Mouse (Mus musculus) intestine, embryonic 15.5 days (tissue): Measurements from ENCODE around the gene Rasa3. TPM values are rescaled to one million over a fixed set of nuclear protein-coding genes. Genes with fewer than 3 reads are reported as not detected.
A peak's percentile ranks its signal among the peaks of the same experiment; 100 is the strongest.

ENCODE experiments used
- ATAC-seq: fragments of 200-750 bp; cut with Nextera tagmentation; 2 replicates; pipeline ENCODE4 v1.8.0; 2017; ENCODE audit warnings: moderate TSS enrichment, moderate library complexity
- H3K27ac ChIP-seq: fragments of 300-500 bp; sonication (generic); 2 replicates; pipeline ENCODE4 v1.5.1; 2015; ENCODE audit warnings: mild to moderate bottlenecking, inconsistent platforms
- H3K27me3 ChIP-seq: fragments of 300-500 bp; sonication (generic); replicated peaks from 2 replicates; pipeline ENCODE4 v1.6.1; 2015; ENCODE audit warnings: inconsistent platforms
- H3K36me3 ChIP-seq: fragments of 300-500 bp; sonication (generic); 2 replicates; pipeline ENCODE4 v1.6.1; 2015; ENCODE audit warnings: inconsistent platforms
- H3K4me1 ChIP-seq: fragments of 300-500 bp; sonication (generic); replicated peaks from 2 replicates; pipeline ENCODE4 v1.6.1; 2015; ENCODE audit warnings: inconsistent platforms
- H3K4me2 ChIP-seq: fragments of 300-500 bp; sonication (generic); replicated peaks from 2 replicates; pipeline ENCODE4 v1.6.1; 2015; ENCODE audit warnings: mild to moderate bottlenecking, inconsistent platforms
- H3K4me3 ChIP-seq: fragments of 300-500 bp; sonication (generic); replicated peaks from 2 replicates; pipeline ENCODE4 v1.5.1; 2015; ENCODE audit warnings: inconsistent platforms
- H3K9ac ChIP-seq: fragments of 300-500 bp; sonication (generic); 2 replicates; pipeline ENCODE4 v1.6.1; 2015; ENCODE audit warnings: inconsistent platforms
- H3K9me3 ChIP-seq: fragments of 300-500 bp; sonication (generic); 2 replicates; pipeline ENCODE4 v1.6.1; 2016; ENCODE audit warnings: inconsistent platforms
- WGBS: fragments of 180-500 bp; shearing (Covaris S2); methylation state at CpG from one replicate; pipeline ENCODE4 v1.1.7; 2015; 5-methylcytosine and 5-hydroxymethylcytosine counted together
- polyA plus RNA-seq: library from polyadenylated mRNA; unstranded; fragments of >200 nt; fragmentation: Nextera tagmentation; extraction: Ambion mirVana; gene quantifications from 2 replicates; pipeline ENCODE4 v1.2.1, GENCODE M21; 2015

The Rasa3 gene
- 19.1 and 22.2 TPM in 2 replicates for polyA plus RNA-seq

DNA sequence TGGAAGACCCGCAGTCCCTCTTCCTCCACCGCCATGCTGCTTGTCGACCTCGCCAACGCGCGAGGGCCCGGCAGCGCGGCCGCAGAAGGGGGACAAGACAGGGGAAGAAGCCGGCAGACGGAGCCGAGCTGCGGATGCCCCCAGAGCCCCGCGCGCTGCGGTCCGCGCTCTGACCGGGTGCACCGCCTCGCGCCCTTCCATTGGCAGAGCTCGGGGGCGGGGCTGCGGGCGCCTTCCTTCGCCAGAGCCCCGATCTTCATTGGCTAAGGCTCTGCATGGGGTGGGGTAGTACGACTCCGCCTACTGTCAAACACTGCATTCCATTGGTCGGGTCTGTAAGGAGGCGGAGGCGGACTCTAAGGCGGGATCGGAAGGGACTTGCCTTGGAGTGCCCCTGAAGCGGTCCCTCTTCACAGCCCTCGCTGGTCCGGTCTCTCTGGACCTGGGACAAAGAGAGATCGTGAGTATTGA, at the start of gene Rasa3:
Rasa3 (minus strand) TSS at position 191 of the 471 bp plus-strand sequence.
- Histone ChIP-seq H3K9ac (peak within 1 kb of the TSS; percentile 64), H3K27me3 (no peaks in the 10 kb centered on the region), H3K4me1 (peaks cover 18% of the 10 kb centered on the region), H3K36me3 (no peaks in the 10 kb centered on the region), H3K4me2 (peak within 1 kb of the TSS; percentile 91), H3K27ac (peak within 1 kb of the TSS; percentile 87), H3K9me3 (no peaks in the 10 kb centered on the region), H3K4me3 (peak within 1 kb of the TSS; percentile 81)
- under 1% methylated on average over 42 of the region's 42 CpGs for WGBS
- ATAC-seq, result peak; percentile 98

- Histone ChIP-seq H3K27ac (no peak overlapping the region), H3K4me1 (no peaks in the 10 kb centered on the region), H3K27me3 (no peaks in the 10 kb centered on the region), H3K4me3 (no peak overlapping the region), H3K4me2 (no peak overlapping the region), H3K36me3 (no peaks in the 10 kb centered on the region), H3K9me3 (no peaks in the 10 kb centered on the region), H3K9ac (no peak overlapping the region)
- ATAC-seq, result no peak
Measured at GRCm38 (mm10) chr8:13725722-13726121, 48.3 kb upstream of the Rasa3 start.

DNA sequence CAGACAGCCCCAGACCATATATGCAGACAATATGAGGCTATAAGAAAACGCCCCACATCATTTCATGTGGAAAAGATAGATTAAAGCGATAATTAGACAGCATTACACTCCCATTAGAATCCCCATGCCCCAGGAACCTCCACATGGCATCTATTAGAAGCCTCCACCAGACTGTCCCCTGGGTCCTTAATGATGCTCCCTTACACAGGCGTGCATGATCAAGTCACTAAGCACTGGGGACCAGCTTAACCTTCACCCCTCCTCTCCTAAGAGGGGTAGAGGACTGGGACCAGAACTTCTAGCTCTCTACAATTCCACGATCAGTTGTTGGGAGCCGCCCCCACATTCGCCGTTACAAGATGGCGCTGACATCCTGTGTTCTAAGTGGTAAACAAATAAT, 41.6 kb upstream of the Rasa3 start:
- no peak for ATAC-seq
- Histone ChIP-seq H3K4me3 (no peak overlapping the region), H3K27ac (no peak overlapping the region), H3K36me3 (no peaks in the 10 kb centered on the region), H3K9ac (no peak overlapping the region), H3K27me3 (no peaks in the 10 kb centered on the region), H3K4me2 (no peak overlapping the region), H3K4me1 (no peaks in the 10 kb centered on the region), H3K9me3 (no peaks in the 10 kb centered on the region)
- WGBS, result 91% methylated on average over 8 of the region's 8 CpGs

DNA sequence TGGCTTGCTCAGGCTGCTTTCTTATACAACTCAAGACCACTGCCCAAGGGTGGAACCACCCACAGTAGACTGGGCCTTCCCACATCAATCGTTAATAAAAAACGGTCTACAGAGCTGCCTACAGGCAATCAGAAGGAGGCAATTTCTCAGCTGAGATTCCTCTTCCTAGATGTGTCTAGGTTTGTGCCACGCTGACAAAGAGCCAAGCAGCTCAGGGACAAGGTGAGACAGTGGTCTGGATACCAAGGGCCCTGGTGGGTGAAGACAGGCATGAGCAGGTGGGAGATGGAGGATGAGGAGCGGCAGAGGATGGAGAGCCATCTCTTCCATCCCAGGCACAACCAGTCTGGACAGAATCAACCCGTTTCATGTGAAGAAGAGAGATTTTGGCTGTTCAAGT, 31.1 kb upstream of the Rasa3 start:
- 90% methylated on average over 5 of the region's 5 CpGs for WGBS

GRCm38 (mm10) chr8:13706918-13707317, 29.5 kb upstream of the Rasa3 start:
- no peak overlapping the region for H3K9ac ChIP-seq
- ATAC-seq, result no peak
- 86% methylated on average over 5 of the region's 5 CpGs for WGBS
- H3K4me2 ChIP-seq, result no peak overlapping the region
- H3K4me1 ChIP-seq, result peaks cover 7% of the 10 kb centered on the region
- no peaks in the 10 kb centered on the region for H3K27me3 ChIP-seq
- no peak overlapping the region for H3K27ac ChIP-seq
- no peaks in the 10 kb centered on the region for H3K36me3 ChIP-seq
- H3K9me3 ChIP-seq, result no peaks in the 10 kb centered on the region
- no peak overlapping the region for H3K4me3 ChIP-seq

More for the DNA sequence above, 31.1 kb upstream of the Rasa3 start:
- Histone ChIP-seq H3K27ac (no peak overlapping the region), H3K9ac (no peak overlapping the region), H3K27me3 (no peaks in the 10 kb centered on the region), H3K36me3 (no peaks in the 10 kb centered on the region), H3K4me2 (no peak overlapping the region), H3K9me3 (no peaks in the 10 kb centered on the region), H3K4me3 (no peak overlapping the region), H3K4me1 (peaks cover 5% of the 10 kb centered on the region)
- no peak for ATAC-seq

- no peaks in the 10 kb centered on the region for H3K36me3 ChIP-seq
- peak; percentile 71; the same call in 1 of the 2 replicates for ATAC-seq
- H3K9me3 ChIP-seq, result no peaks in the 10 kb centered on the region
- H3K4me2 ChIP-seq, result no peak within 1 kb of the TSS
- no peaks in the 10 kb centered on the region for H3K27me3 ChIP-seq
- 15% methylated on average over 5 of the region's 5 CpGs for WGBS
- H3K9ac ChIP-seq, result no peak within 1 kb of the TSS
- no peak within 1 kb of the TSS for H3K4me3 ChIP-seq
- H3K4me1 ChIP-seq, result peaks cover 7% of the 10 kb centered on the region
- no peak within 1 kb of the TSS for H3K27ac ChIP-seq
Measured at GRCm38 (mm10) chr8:13705668-13706067, 28.3 kb upstream of the Rasa3 start, which contains the start of gene Cfap97d2. Cfap97d2 (plus strand) TSS chr8:13705889.

DNA sequence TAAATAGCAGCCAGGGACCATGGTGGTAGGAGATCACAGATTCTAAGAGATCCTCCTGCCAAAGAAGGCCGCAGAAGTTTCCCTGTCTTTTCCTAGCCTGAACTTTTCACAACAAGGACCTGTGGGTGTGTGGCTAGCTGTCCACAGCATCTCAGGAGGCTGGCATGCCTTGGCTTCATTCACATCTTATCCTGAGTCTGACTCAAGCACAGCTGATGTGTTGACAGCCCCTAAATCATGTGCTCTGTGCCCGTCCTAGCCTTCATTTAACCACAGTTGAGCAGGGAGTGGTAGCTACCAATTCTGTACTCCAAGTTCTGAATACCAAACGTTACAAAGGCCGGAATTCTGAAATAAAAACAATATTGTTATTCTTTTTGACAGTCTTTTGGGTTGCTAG, 26.9 kb upstream of the Rasa3 start:
- ATAC-seq, result no peak
- 86% methylated on average over 4 of the region's 4 CpGs for WGBS
- H3K4me1 ChIP-seq, result peaks cover 7% of the 10 kb centered on the region
- no peaks in the 10 kb centered on the region for H3K36me3 ChIP-seq
- H3K4me3 ChIP-seq, result no peak overlapping the region
- no peak overlapping the region for H3K27ac ChIP-seq
- H3K9me3 ChIP-seq, result no peaks in the 10 kb centered on the region
- H3K27me3 ChIP-seq, result no peaks in the 10 kb centered on the region
- no peak overlapping the region for H3K9ac ChIP-seq
- no peak overlapping the region for H3K4me2 ChIP-seq

DNA sequence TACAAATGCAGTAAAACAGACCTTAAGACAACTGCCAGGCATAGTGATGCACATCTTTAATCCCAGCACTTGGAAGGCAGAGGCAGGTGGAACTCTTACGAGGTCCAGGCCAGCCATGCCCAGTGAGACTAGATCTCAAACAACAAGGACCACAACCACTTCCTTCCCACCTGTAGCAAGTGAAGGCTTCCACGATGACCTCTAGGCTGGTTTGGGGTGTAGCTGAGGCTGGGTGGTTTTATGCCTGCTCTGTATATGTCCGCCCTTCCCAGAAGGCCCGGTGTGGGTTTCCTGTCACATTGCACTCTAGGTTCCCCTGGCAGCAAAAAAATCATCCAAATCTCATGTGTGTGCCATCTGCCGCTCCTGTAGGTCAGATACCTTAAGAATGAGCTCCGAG, 26.4 kb upstream of the Rasa3 start:
- no peak overlapping the region for H3K9ac ChIP-seq
- H3K4me1 ChIP-seq, result peaks cover 7% of the 10 kb centered on the region
- no peak overlapping the region for H3K27ac ChIP-seq
- H3K4me2 ChIP-seq, result no peak overlapping the region
- H3K27me3 ChIP-seq, result no peaks in the 10 kb centered on the region
- no peaks in the 10 kb centered on the region for H3K36me3 ChIP-seq
- no peaks in the 10 kb centered on the region for H3K9me3 ChIP-seq
- H3K4me3 ChIP-seq, result no peak overlapping the region
- 95% methylated on average over 6 of the region's 6 CpGs for WGBS
- no peak for ATAC-seq

DNA sequence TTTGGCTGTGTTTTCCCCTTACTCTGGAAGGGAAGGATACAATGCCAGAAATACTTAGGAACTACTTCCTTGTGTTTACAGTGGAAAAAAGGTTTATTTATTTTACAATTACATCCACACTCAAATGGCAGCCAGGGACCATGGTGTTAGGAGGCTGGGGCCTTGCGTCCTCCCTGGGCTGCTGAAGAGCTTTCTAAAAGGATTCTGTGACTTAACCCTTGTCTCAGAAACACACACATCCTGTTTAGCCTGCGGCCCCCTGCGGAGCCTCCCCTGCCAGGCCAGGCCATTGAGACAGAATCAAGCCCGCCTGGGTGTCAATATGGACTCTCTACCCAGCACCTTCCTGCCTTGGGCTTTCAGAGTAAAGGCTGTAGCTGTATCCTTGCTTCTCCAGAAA, 25.4 kb upstream of the Rasa3 start:
- no peak overlapping the region for H3K27ac ChIP-seq
- WGBS, result 48% methylated on average over 4 of the region's 4 CpGs
- H3K36me3 ChIP-seq, result no peaks in the 10 kb centered on the region

DNA sequence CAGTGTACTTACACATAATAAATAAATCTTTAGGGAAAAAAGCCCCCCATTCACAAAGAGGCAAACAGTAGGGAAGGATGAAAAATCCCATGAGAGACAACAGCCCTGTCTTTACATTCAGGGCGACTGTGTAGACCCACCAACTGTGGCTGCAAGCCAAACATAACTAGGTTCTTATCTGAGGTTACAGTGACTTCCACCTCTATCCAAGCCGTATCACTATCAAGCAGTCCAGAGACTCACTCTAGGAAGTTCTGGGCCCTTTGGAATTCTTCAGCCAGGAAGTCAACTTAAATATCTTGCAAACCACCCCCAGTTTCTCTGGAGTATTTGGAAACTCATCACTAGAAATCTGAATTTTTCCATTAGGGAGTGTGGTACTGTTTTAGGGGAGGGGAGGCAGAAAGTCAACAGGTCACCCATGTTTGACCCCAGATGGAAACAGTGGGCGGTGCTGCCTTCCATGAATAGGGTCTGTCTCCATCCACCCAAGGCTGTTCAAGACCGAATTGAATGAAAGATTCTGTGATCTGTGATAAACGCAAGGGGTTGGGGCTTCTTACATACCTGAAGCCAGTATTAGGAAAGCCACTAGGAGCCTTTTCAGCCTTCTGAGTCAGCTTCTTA, 22.0 kb upstream of the Rasa3 start:
- no peaks in the 10 kb centered on the region for H3K27me3 ChIP-seq
- H3K4me1 ChIP-seq, result peaks cover 16% of the 10 kb centered on the region; the same call in 1 of the 2 replicates
- no peaks in the 10 kb centered on the region for H3K36me3 ChIP-seq
- WGBS, result 79% methylated on average over 5 of the region's 5 CpGs
- no peak for ATAC-seq
- no peak overlapping the region for H3K4me2 ChIP-seq
- no peak overlapping the region for H3K4me3 ChIP-seq
- no peak overlapping the region for H3K27ac ChIP-seq
- no peak overlapping the region for H3K9ac ChIP-seq
- H3K9me3 ChIP-seq, result no peaks in the 10 kb centered on the region

More for the DNA sequence above, 25.4 kb upstream of the Rasa3 start:
- no peaks in the 10 kb centered on the region for H3K27me3 ChIP-seq
- H3K4me2 ChIP-seq, result no peak overlapping the region
- H3K9ac ChIP-seq, result no peak overlapping the region
- H3K9me3 ChIP-seq, result no peaks in the 10 kb centered on the region
- no peak for ATAC-seq
- no peak overlapping the region for H3K4me3 ChIP-seq
- peaks cover 10% of the 10 kb centered on the region for H3K4me1 ChIP-seq

DNA sequence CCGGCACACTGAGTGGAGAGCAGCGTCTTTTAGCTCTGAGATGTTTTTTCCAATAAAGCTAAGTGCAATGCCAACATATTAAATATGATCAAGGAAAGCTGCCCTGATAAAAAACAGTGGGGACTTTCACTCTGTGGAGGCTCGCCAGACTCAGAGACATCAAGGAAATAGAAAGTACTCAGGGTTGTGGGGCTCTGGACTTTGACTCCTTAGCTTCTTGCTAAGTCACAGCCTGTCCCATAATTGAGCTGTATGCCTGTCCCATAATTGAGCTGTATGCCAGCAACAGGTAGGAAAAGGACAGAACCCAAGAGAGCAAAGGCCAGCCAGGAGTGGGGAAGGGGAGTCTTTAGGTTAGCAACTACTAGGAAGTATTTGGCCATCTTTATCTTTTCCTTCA, 20.9 kb upstream of the Rasa3 start:
- H3K9me3 ChIP-seq, result no peaks in the 10 kb centered on the region
- H3K27ac ChIP-seq, result no peak overlapping the region
- H3K4me3 ChIP-seq, result no peak overlapping the region
- H3K4me2 ChIP-seq, result no peak overlapping the region
- H3K36me3 ChIP-seq, result no peaks in the 10 kb centered on the region
- ATAC-seq, result peak; percentile 67
- no peaks in the 10 kb centered on the region for H3K27me3 ChIP-seq
- peaks cover 19% of the 10 kb centered on the region; the same call in 1 of the 2 replicates for H3K4me1 ChIP-seq
- no peak overlapping the region for H3K9ac ChIP-seq
- WGBS, result 55% methylated on average over 3 of the region's 3 CpGs

DNA sequence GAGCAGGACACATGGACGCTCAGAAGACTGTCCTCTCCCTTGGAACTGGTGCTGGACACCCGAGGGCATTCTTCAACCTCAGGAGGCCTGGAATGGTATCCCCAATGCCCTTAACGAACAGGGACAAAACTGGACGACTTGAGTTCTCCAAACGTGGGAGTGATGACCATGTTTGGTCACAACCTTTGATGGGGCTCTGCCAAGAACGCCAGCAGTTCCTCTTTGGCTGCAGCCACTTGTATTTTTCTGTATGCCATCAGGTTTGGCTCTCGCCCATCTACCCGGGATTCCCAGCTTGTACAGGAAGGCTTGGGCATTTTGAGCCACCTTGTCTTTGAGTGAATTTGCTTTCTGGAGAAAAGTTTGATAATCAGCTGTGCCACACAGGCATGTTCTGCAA, 20.3 kb upstream of the Rasa3 start:
- Histone ChIP-seq H3K4me2 (no peak overlapping the region), H3K36me3 (no peaks in the 10 kb centered on the region), H3K27ac (no peak overlapping the region), H3K27me3 (no peaks in the 10 kb centered on the region), H3K9me3 (no peaks in the 10 kb centered on the region), H3K4me3 (no peak overlapping the region), H3K9ac (no peak overlapping the region), H3K4me1 (peaks cover 19% of the 10 kb centered on the region; the same call in 1 of the 2 replicates)
- 76% methylated on average over 8 of the region's 8 CpGs for WGBS
- ATAC-seq, result no peak

DNA sequence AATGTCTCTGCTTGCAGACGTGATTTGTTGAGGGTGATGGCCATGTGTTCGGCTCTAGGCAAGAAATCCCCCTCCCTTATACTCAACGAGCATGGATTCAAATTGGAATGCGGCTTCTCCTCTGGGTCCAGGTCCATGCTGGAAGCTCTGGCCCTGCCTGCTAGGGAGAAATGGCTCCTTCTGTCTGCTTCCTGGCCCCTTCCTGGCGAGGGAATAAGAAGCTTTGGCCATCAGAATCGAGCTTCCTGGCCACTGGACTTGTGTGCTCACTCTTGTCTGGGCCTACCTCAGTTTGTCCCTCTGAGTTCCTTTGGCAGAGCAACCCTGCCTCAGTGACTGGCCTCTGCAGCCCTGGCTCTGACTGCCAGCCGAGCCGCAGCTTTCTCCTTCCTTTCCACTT, 19.8 kb upstream of the Rasa3 start:
- H3K27ac ChIP-seq, result no peak overlapping the region
- no peaks in the 10 kb centered on the region for H3K36me3 ChIP-seq
- no peaks in the 10 kb centered on the region for H3K9me3 ChIP-seq
- ATAC-seq, result no peak
- 84% methylated on average over 8 of the region's 8 CpGs for WGBS
- peaks cover 19% of the 10 kb centered on the region; the same call in 1 of the 2 replicates for H3K4me1 ChIP-seq
- no peaks in the 10 kb centered on the region for H3K27me3 ChIP-seq
- no peak overlapping the region for H3K4me2 ChIP-seq
- no peak overlapping the region for H3K4me3 ChIP-seq
- no peak overlapping the region for H3K9ac ChIP-seq
